Mouse (Mus musculus) left cerebral cortex, postnatal 10 days (tissue): ENCODE data around the gene Zcchc8. TPM values are rescaled to one million over a fixed set of nuclear protein-coding genes. Genes with fewer than 3 reads are reported as not detected.
A peak's percentile ranks its signal among the peaks of the same experiment; 100 is the strongest.
"Not testable (repeated sequence)": the region's sequence is repeated elsewhere in the genome, so short reads cannot be mapped to it uniquely, and the experiment has no call there.

Experiments used
- DNase-seq, 2 experiments: peaks; one replicate each; pipeline ENCODE4 v3.0.0; 2021 to 2022; ENCODE audit warnings: low spot score in 2 of 2, mixed read lengths in 1 of 2; ENCODE audit errors: extremely low spot score in 1 of 2
- intact Hi-C: fragments of 180-260 bp; cut with DNase I; formaldehyde crosslinking; loops from one replicate; pipeline ENCODE4 v1.15.1; 2025
- total RNA-seq, 2 experiments: library from RNA; stranded (reverse); gene quantifications; 2 replicates each; pipeline ENCODE4 v1.2.3; 2021

Zcchc8 gene
- 10 to 100 TPM; 45.0 to 47.6 TPM for total RNA-seq

DNA sequence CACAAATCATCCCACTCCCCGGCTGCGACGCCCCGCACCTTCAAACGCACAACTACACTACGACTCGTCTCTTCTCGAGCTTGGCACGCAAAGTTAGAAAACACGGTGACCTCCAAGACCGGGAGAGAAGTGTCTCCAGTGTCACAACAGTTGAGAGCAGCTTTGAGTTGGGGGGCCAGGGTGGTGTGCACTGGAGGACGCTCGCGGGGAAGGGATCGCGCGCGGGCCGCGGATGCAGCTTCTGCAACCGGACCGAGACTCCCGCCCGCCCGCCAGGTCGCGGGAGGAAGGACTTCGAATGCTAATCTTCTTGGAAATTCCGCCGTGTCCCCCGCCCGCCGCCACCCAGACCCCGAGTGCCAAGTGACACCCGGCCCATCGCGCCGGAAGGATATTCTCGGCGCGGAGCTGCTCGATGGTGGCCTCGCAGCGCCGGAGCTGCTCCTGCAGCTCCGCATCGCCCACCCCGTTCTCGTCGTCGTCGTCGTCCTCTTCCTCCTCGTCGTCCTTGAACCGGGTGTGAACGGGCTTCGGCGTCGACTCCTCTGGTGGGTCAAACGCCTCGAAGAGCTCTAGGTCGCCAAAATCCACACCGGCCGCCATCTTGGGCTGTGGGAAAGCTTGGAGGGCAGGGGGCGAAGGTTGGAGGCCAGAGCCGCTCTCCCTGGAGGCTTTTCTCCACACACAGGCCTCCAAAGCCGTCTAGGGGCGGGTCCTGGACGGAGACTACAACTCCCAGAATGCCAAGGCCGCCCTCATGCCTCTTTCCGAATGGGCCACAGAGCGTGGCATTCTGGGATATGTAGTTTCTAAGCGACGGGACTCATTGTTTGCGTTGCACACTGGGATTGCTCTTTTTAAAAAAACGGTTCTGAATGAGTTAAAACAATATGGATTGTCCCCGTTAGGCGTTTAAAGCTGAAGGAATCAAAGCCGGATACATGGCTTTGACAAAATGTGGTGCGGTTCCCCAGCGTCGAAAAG lies at the start of gene Zcchc8:
Zcchc8 (minus strand) TSS at position 773 of the 984 bp plus-strand sequence.
- DNase-seq, result peak; percentile 97 to 98
- intact Hi-C loops, result no loop called here

DNA sequence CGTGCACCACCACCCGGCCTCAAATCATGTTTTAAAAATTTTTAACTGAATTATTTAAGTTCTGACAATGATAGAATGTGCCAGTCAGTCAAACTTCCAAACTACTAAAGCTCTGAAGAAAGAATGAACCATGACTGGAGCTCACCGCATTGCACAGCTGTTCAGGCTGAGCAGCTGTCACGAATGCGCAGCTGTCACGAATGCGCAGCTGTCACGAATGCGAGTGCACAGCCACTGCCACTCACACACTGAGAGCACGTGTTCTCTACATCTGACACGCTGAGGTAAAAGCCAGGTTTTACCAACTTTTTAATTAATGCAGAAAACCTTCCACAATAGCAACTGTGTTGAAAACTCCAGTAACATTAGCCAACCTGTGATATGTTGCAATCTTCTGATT lies 45.6 kb upstream of the Zcchc8 start:
- intact Hi-C loops, DNase-seq: not testable (repeated sequence)

DNA sequence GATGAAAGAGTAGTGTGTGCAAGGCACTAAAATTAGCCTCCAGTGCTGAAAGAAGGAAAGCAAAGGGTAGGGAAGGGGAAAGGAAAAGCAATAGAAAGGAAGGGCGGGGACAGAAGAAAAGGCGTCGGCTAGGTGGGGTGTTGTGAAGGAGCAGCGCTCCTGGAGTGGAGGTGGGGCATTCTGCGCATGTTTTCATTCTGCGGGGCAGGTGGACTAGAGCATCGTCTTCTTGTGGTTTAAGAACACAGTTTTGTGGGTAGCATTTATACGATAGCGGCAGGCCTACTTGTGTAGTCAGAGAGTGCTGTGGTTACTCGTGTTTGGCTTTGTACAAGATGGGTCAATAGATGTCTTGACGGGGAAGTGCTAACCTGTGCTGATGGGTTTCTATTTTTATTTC lies 44.6 kb upstream of the Zcchc8 start:
- no peak for DNase-seq
- intact Hi-C loops, result no loop called here

DNA sequence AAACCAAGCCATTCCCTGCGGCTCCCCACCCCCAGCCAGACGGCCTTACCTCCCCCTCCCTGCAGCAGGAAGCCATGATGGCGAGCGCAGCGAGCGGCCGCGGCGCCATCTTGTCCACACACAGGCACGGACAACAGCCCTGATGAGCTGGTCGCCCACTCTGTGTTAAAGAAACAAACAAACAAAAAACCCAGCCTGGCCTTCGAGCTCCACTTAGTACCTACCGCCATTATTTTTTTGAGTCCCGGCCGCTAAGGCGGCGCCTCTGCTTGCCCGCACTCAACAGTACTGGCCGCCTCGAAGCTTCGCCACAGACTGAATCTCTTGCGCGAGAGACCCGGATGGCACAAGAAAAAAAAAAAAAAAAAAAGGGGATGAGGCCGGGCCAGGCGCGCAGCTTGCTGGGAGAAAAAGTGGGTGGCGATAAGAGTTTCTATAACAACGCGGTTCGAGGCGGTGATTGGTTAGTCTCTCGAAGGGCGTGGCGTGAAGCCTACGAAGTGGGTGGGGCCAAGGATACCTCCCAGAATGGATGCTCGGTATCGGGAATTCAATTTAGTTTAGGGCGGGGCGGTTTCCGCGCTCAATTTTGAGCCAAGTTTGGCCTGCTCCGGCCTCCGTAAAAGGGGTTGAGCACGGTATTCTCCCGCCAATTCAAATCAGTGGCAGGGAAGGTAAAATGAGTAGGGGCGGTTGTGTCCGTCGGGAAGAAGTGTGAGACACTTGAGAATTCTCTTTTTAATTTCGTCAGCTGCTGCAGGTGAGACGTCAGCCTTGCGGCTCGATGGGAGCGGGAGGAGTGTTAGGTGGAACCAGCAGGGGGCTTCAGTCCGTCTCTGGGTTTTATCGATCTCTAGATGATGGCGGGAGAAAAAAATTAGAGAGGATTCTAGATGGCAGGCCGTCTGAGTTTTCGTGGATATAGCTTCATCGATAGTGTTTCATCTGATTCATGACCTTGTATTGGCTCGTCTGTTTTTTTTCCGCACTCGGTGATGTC lies 28.5 kb upstream of the Zcchc8 start, which contains the start of the genes Rsrc2 and Kntc1:
Rsrc2 (minus strand) TSS at position 350 of the 1,000 bp plus-strand sequence.
Kntc1 (plus strand) TSS at position 652 of the 1,000 bp plus-strand sequence.
- peak; percentile 98 to 100 for DNase-seq
- intact Hi-C loops, result loop anchor here (2.0 kb wide), 1 partner anchor 157 kb away; the partner anchor contains the start of gene Denr

DNA sequence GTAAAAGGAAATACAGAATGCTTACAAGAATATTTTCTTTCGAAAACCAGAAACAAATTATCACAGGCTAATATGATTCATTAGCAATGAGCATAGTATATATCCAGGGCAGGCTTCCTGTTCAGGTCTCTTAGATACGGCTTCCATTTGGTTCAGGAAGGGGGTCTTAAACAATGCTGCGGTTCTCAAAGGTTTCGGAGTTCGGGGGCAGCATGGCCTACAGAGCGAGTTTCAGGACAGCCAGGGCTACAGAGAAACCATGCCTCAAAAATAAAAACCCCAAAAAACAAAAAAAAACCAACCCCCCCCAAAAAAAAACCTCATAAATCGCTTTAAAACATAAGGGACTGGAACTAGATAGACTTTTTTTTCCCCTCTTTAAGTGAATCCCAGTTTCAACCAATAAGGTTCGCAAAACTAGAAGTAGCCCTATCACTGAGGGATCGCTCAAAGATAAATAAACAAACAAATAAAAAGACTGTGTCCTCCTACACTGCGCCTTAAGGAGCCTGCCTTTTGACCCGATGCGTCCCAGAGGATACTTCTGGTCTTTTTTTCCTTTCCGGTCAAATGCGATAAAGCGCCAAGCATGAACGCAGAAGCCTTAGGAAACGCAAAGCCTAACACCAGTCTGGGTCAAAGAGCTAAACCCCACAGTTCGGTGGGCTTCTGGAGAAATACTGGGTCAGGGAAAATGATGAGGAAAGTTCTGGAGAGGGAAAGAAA lies 27.6 kb upstream of the Zcchc8 start:
- intact Hi-C loops, result loop anchor here (2.0 kb wide), 1 partner anchor 158 kb away; the partner anchor contains the start of gene Denr
- no peak for DNase-seq

DNA sequence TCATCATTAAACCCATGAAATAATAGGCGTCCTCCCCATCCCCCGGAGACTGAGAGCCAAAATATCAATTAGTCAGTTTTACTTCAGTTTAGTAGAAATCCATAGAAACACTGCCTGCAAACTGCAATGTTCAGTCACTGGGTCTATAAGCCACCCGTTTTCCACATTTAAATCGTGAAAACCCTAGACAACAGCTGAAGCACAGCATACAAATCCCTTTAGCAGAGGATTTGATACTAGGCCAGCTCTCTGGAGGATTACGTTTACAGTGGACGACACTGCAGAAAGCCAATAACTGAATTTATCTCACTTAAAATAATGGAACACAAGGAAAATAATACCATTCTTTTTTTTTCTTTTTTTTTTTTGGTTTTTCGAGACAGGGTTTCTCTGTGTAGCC lies 26.7 kb upstream of the Zcchc8 start:
- DNase-seq, result no peak
- intact Hi-C loops, result loop anchor here (2.0 kb wide), 1 partner anchor 159 kb away; the partner anchor contains the start of gene Denr

DNA sequence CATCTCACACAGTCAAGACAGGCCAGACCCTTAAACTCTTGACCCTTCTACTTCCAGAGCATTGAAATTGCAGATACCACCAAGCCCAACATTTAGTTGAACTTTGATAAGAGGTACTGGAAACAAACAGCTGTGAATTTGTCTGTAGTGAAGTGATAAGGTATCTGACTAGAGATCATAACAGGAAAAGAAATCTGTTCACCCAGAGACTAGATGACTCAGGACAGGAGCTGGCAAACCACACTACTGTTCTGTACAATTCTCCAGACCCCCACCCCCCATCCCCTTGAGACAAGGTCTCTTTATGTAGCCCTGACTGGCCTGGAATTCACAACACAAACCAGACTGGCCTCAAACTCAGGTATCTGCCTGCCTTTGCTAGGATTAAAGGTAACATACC lies 25.4 kb upstream of the Zcchc8 start:
- DNase-seq, result no peak
- intact Hi-C loops, result no loop called here

DNA sequence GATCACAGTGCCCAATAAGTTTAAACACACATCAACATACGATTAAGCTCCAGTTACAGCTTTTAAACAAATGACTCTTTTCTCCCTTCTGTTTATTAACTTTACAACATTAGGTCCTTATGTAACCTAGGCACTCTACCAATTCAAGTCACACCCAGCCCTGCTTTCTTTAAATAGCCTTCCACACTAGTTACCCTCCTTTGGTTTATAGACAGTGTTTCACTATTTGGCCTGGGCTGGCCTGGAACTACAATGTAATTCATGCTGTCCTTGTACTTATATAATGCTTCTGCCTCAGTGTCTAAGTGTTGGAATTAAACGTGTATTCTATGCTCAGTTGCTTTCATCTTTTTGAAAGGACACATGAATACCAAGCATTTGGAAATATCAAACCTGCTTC lies 23.5 kb upstream of the Zcchc8 start:
- DNase-seq, result no peak

DNA sequence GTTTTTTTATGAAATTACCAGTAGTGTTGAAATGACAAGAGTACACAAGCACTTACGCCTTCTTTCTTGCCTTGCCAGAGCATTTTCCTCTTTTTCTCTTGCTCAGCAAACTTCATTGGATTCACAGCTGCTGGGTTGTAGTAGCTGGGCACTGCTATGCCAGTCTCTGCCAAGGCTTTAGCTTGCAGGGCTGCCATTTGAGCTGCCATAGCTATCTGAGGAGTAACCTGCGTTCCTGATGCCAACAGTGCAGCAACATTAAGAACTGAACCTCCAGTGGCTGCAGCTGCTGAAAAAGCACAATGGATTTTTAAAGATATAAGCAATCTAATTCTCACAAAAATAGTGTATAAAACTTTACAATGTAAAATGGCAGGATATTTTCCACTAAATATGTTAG lies 10.1 kb upstream of the Zcchc8 start:
- DNase-seq, result no peak
- intact Hi-C loops, result loop anchor here (5.0 kb wide), 1 partner anchor 176 kb away; the partner anchor contains the start of gene Denr

More for the DNA sequence above, 23.5 kb upstream of the Zcchc8 start:
- intact Hi-C loops, result no loop called here

DNA sequence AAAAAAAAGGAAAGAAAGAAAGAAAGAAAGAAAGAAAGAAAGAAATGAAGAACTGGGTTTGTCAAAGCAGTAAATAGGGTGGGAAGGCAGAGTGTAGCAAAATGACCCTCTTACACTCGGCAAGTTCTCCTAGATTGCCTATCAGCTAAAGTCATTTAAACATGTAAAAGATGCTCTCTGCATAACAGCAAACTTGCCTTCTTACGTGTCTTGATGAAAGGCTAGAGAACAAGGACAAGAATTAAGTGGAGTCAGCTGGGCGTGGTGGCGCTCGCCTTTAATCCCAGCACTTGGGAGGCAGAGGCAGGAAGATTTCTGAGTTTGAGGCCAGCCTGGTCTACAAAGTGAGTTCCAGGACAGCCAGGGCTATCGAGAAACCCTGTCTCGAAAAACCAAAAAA lies 2.9 kb upstream of the Zcchc8 start:
- intact Hi-C loops, result not testable (repeated sequence)

DNA sequence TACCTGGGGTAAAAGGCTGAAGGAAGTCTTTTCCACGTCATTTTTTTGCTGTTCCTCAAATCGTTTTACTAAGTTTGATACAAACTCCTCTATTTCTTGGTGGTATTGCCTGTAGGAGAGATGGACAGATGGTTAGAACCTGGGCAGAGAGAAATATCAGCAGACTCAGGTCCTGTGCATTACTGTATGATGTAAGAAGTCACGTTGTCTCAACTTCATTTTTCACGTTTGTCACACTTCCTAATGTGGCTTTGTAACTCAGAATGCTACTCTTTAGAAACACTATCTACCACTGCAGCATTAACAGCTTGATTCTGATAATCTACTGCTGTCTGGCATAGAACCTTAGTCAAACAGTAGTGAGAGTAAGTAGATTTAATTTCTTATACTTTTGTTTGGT lies 6.3 kb downstream of the Zcchc8 start:
- intact Hi-C loops, result no loop called here
- DNase-seq, result no peak

More for the DNA sequence above, 2.9 kb upstream of the Zcchc8 start:
- DNase-seq, result not testable (repeated sequence)

DNA sequence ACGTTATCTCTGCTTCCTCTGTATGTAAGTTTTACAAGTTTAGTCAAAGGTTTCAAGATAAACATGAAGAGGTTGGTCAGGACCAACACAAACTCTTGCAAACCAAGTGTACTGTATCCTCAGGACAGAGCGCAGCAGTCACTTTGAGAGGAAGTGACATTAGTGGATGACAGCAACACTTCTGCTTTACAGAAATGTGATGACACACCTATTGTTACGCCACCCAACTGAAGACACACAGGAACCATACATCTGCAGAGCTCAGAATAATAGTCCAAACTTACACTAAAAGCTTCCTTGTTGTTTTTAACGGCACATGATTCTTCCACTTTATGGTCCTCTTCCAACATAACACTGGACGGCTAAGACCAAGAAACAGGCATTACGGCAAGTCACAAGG lies 7.1 kb downstream of the Zcchc8 start:
- intact Hi-C loops, result no loop called here
- no peak for DNase-seq

DNA sequence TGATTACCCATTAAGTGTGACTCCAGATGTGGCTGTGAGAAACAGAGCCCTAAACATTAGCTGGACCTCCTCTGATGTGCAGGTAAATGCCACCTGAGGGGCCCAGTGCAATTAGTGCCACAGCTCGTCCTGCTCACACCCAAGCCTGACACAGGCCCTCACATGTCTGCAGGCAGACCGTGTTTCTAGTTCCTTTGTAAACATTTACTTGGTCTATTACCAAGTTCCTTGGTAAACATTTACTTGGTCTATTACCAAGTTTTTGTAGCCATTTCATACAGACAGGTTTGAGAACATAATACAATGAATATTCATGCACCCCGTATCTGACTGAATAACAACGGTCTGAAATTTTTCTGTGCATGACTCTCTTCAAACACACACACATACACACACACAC lies 11.3 kb downstream of the Zcchc8 start:
- intact Hi-C loops, result no loop called here
- DNase-seq, result no peak

DNA sequence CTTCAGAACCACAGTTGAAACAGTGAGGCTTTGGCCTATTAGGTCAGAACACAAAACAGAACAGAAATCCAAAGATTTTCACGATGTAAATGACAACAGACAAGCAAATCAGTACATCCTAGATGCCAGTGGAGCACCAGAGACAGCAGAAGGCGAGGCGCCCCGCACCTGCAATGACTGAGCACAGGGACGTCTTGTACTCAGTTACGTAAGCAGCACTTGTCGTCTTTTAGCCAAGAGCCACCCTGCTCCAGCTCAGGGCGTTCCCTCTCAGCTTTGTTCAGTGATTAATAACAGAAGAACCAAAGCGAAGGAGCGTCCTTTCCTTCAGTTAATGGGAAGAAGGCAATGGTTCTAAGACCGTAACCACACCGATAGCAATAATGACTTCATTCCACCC lies 12.3 kb downstream of the Zcchc8 start:
- intact Hi-C loops, result no loop called here

DNA sequence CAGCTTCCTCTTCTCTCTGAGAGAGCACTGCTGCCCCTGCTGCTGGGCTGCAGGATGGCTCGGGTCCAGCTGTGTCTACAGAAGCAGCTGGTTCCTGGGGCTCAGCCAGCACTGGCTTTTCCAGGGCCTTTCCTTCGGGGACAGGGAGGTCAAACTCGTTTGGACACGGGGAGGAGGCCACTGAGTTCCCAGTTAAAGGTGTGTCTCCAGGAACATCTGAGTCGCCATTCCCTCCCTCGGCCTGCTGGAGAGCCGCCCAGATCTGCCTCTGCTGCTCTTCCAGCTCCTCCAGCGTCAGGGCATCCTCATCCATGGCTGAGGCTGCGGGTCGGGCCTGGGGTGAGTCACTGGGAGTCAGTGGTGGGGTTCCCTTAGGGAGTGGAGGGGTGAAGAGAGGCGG lies 20.3 kb downstream of the Zcchc8 start:
- DNase-seq, result peak; percentile 36 to 87
- intact Hi-C loops, result loop anchor here (5.0 kb wide), 1 partner anchor 37 kb away; no protein-coding TSS in a partner anchor

More for the DNA sequence above, 12.3 kb downstream of the Zcchc8 start:
- no peak for DNase-seq

DNA sequence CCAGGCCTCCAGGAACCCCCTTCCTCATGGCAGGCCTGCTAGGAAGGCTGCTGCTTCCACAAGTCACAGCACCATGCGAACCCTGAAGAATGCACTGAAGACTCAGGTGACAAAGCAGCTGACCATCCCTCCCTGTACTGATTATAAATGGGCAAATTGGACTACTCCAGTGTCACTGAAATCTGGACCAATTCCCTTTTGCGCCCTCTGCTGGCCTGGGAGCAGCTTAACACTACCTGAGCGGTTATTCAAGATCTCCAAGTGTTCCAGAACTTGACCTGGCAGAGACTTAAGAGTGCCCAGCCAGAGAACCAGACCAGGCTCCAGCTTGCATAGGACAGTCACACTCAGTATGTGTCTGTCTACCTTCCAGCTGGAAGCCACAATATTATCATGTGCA lies 21.7 kb downstream of the Zcchc8 start:
- intact Hi-C loops, result loop anchor here (5.0 kb wide), 1 partner anchor 72 kb away; no protein-coding TSS in a partner anchor
- peak; percentile 40 to 71 for DNase-seq

DNA sequence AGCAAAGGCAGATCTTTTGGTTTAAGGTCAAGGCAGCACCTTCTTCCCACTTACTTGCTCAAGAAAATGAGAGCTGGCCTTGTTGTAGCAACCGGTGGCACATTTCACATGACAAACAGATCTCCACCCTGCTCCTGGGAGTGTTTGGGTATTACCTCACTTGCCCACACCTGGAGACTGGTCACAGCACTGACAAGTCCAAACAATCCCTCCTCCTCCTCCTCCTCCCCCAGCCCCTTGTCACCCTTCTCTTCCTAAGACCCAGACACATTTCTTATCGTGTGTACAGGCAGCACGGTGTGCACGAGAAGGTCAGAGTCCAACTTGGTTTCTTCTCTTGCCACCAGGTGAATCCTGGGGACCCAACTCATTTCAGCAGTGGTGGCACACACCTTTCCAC lies 23.9 kb downstream of the Zcchc8 start:
- DNase-seq, result no peak
- intact Hi-C loops, result loop anchor here (5.0 kb wide), 1 partner anchor 70 kb away; no protein-coding TSS in a partner anchor

DNA sequence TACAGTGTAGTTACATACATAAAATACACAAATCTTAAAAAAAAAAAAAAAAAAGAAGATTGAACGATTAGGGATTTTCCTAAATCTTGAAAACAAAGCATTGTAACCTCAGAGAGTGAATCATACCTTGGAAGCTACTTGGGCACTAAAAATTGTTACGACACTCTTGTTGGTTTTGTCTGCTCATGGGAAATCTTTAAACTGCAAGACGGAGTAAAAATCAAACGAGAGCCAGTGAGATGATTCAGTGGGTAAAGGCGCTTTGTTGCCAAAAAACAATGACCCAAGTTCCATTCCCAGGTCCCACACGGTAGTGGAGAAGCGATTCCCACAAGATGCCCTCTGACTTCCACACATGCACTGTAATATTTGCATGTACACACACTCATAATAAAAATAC lies 24.7 kb downstream of the Zcchc8 start:
- intact Hi-C loops, result loop anchor here (5.0 kb wide), 1 partner anchor 69 kb away; no protein-coding TSS in a partner anchor
- no peak for DNase-seq
